Mouse (Mus musculus): ENCODE measurements around the gene Syn3. TPM values are rescaled to one million over a fixed set of nuclear protein-coding genes. Genes with fewer than 3 reads are reported as not detected.

Syn3 gene
- polyA plus RNA-seq, 1 experiment from 2014 or later, result 0.22 TPM

DNA sequence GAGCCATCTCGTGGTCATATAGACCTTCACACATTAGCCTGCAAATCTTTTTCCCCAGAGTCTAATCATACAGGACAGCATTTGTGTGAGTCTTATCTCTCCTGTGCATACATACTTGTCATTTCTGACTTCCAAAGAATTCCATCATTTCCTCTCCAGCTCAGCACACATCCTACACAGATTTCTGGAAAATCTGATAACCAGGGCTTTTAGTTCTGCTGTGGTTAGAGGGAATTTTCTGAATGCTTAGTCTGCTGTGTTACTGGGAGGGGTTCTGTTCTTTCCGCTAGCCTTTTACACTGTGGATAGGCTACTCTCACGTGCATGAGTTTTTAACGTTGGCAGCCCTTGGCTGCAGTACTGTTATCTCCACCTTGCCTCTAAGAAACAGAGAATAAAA is 91.7 kb downstream of the Syn3 start:
- Histone ChIP-seq H3K9me3 (replicated peaks; ENCODE audit: control insufficient read depth, low read length) (no peaks in the 10 kb centered on the region), H3K9ac (ENCODE audit: low read depth, low read length) (no peak overlapping the region), H3K27me3 (ENCODE audit: control insufficient read depth, insufficient read depth, low read depth, low read length) (no peaks in the 10 kb centered on the region), H3K4me2 (ENCODE audit: low read depth, low read length) (no peak overlapping the region), H3K4me1 (ENCODE audit: control insufficient read depth, low read depth, low read length) (no peaks in the 10 kb centered on the region), H3K4me3 (ENCODE audit: low read depth, low read length) (no peak overlapping the region), H3K27ac (ENCODE audit: low read length) (no peak overlapping the region), H3K36me3 (ENCODE audit: control insufficient read depth, insufficient read depth) (no peaks in the 10 kb centered on the region)
- WGBS (ENCODE audit: insufficient replicate concordance), result 23% methylated on average over 4 of the region's 4 CpGs
- ATAC-seq (ENCODE audit: low read depth), result no peak; the same call in 1 of the 2 replicates

DNA sequence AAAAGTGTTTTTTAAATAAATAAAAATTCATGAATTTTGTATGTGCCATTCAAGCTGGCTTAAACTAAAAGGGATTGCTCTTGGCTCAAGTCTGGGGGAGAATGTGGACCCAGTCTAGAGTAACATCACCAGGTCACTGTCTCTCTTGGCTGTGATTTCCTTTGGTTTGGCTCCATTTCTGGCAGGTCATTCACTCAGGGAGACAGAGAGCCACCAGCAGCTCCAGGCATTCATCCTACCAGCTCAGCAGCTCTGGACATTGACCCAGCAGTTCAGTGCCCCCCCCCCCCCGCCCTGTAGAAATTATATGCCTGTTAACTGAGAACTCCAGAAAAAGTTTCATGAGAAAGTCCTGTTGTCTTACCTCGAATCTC is 100.4 kb downstream of the Syn3 start:
- no peak overlapping the region for H3K4me2 ChIP-seq (ENCODE audit: low read depth, low read length)
- H3K27me3 ChIP-seq (ENCODE audit: control insufficient read depth, insufficient read depth, low read depth, low read length), result no peaks in the 10 kb centered on the region
- WGBS (ENCODE audit: insufficient replicate concordance), result 44% methylated on average over 2 of the region's 2 CpGs
- H3K4me3 ChIP-seq (ENCODE audit: low read depth, low read length), result no peak overlapping the region
- no peak overlapping the region for H3K27ac ChIP-seq (ENCODE audit: low read length)
- no peaks in the 10 kb centered on the region for H3K4me1 ChIP-seq (ENCODE audit: control insufficient read depth, low read depth, low read length)
- no peaks in the 10 kb centered on the region for H3K36me3 ChIP-seq (ENCODE audit: control insufficient read depth, insufficient read depth)
- no peaks in the 10 kb centered on the region for H3K9me3 ChIP-seq (replicated peaks; ENCODE audit: control insufficient read depth, low read length)
- ATAC-seq (ENCODE audit: low read depth), result no peak
- no peak overlapping the region for H3K9ac ChIP-seq (ENCODE audit: low read depth, low read length)

DNA sequence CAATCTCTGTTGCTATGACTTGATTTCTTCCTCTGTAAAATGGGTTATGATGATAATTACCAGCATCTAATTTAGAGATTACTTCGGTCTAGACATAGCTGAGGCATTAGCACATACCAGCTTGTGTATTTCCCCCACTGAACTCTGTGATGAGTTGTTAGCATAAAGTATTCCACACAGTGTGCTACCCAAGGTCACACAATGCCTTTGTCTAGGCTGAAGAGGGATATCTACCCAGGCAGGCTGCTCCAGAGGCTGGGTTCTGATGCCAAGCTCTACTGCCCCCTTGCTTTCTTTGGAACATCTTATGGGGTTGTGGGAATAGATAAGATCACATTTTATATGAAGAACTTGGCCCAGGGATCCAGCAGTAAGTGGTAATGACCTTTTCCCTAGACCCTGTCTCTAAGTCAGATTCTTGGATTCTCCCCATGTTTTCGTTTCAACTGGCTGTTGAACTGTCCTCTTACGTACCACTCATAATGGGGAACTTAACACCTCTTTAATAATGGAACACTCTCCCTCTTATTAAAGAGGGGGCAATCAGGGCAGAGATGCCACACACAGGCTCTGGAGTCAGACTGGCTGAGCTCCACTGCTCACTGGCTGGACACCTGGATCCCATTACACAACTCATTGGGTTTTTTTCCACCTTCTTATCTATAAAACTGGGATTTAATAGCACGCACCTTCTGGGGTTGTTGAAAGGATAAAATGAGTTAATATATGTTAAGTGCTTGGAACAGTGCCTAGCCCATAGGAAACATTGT is 100.9 kb downstream of the Syn3 start:
- no peak overlapping the region for H3K4me3 ChIP-seq (ENCODE audit: low read depth, low read length)
- H3K4me1 ChIP-seq (ENCODE audit: control insufficient read depth, low read depth, low read length), result no peaks in the 10 kb centered on the region

DNA sequence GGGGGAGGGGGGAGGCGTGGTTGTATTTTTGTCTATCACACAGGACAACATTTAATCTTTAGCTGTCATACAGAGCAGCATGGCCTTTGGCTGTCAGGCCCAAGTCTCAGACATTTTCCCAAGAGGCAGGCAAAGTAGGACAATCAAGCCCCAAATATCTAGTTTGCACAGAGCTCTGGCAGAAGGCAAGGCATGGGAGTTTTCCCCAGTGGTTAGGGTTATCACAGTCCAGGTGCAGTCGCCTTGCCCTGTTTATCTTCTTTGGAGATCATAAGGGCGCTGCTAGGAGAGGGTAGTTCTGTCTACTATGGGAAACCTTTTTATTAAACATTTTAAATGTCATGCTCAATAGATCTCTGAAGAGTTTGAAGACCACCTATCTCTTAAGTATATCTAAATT is 106.3 kb downstream of the Syn3 start:
- H3K27ac ChIP-seq (ENCODE audit: low read length), result no peak overlapping the region
- 36% methylated on average over 3 of the region's 3 CpGs for WGBS (ENCODE audit: insufficient replicate concordance)

More for the DNA sequence above, 100.9 kb downstream of the Syn3 start:
- H3K4me2 ChIP-seq (ENCODE audit: low read depth, low read length), result no peak overlapping the region
- no peak overlapping the region for H3K9ac ChIP-seq (ENCODE audit: low read depth, low read length)
- no peaks in the 10 kb centered on the region for H3K9me3 ChIP-seq (replicated peaks; ENCODE audit: control insufficient read depth, low read length)
- H3K36me3 ChIP-seq (ENCODE audit: control insufficient read depth, insufficient read depth), result no peaks in the 10 kb centered on the region
- no peak for ATAC-seq (ENCODE audit: low read depth)
- H3K27me3 ChIP-seq (ENCODE audit: control insufficient read depth, insufficient read depth, low read depth, low read length), result no peaks in the 10 kb centered on the region
- H3K27ac ChIP-seq (ENCODE audit: low read length), result no peak overlapping the region
- WGBS (ENCODE audit: insufficient replicate concordance), result 69% methylated on average over 4 of the region's 4 CpGs

DNA sequence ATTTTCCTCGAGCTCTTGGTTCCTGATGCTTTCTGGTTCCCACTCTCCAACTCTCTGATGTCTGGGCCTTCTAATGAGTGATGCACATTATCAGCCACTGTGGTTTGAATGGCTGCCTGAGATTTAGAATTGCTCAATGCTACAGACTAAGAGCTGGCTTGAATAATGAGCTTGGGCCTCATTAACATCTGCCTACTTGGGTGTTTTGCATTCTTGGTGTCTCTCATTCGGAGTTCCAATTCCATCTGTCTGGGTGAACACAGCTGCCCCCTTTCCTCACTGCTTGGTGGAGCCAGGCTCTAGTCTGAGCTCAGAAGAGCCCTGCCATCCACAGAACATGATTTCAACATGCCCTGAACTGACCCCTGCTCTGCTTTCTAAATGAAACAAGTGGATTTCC is 108.8 kb downstream of the Syn3 start:
- Histone ChIP-seq H3K36me3 (ENCODE audit: control insufficient read depth, insufficient read depth) (no peaks in the 10 kb centered on the region), H3K27me3 (ENCODE audit: control insufficient read depth, insufficient read depth, low read depth, low read length) (no peaks in the 10 kb centered on the region), H3K9ac (ENCODE audit: low read depth, low read length) (no peak overlapping the region), H3K4me2 (ENCODE audit: low read depth, low read length) (no peak overlapping the region), H3K9me3 (replicated peaks; ENCODE audit: control insufficient read depth, low read length) (no peaks in the 10 kb centered on the region), H3K4me1 (ENCODE audit: control insufficient read depth, low read depth, low read length) (no peaks in the 10 kb centered on the region; the same call in 1 of the 2 replicates), H3K27ac (ENCODE audit: low read length) (no peak overlapping the region), H3K4me3 (ENCODE audit: low read depth, low read length) (no peak overlapping the region)
- no peak for ATAC-seq (ENCODE audit: low read depth)
- 60% methylated on average over 2 of the region's 2 CpGs for WGBS (ENCODE audit: insufficient replicate concordance)

More for the DNA sequence above, 106.3 kb downstream of the Syn3 start:
- H3K4me3 ChIP-seq (ENCODE audit: low read depth, low read length), result no peak overlapping the region
- ATAC-seq (ENCODE audit: low read depth), result peak; percentile 88
- no peaks in the 10 kb centered on the region for H3K36me3 ChIP-seq (ENCODE audit: control insufficient read depth, insufficient read depth)
- no peaks in the 10 kb centered on the region for H3K9me3 ChIP-seq (replicated peaks; ENCODE audit: control insufficient read depth, low read length)
- H3K4me2 ChIP-seq (ENCODE audit: low read depth, low read length), result peak overlapping the region; percentile 34; the same call in 1 of the 2 replicates
- H3K27me3 ChIP-seq (ENCODE audit: control insufficient read depth, insufficient read depth, low read depth, low read length), result no peaks in the 10 kb centered on the region
- H3K9ac ChIP-seq (ENCODE audit: low read depth, low read length), result no peak overlapping the region
- no peaks in the 10 kb centered on the region; the same call in 1 of the 2 replicates for H3K4me1 ChIP-seq (ENCODE audit: control insufficient read depth, low read depth, low read length)

DNA sequence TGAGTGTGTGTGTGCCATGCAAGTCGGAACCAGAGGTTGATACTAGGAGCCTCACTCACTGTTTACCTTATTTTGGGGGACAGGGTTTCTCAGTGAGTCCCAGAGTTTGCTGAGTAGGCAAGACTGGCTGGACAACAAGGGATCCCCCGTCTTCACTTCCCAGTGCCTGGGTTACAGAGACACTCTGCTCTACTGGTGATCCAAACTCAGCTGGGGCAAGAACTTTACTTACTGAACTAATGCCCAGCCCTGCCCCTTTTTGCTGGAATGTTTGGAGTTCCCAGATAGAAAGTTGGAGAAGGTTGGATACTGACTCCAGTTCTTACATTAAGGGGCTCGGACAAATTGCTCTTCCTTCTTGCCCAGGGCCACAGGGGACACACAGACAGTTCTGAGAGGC is 109.3 kb downstream of the Syn3 start:
- no peak overlapping the region for H3K27ac ChIP-seq (ENCODE audit: low read length)
- no peak overlapping the region for H3K4me3 ChIP-seq (ENCODE audit: low read depth, low read length)
- H3K4me2 ChIP-seq (ENCODE audit: low read depth, low read length), result no peak overlapping the region
- H3K9ac ChIP-seq (ENCODE audit: low read depth, low read length), result no peak overlapping the region
- H3K4me1 ChIP-seq (ENCODE audit: control insufficient read depth, low read depth, low read length), result no peaks in the 10 kb centered on the region; the same call in none of the 2 replicates
- WGBS (ENCODE audit: insufficient replicate concordance), result 66% methylated on average over 3 of the region's 3 CpGs
- H3K27me3 ChIP-seq (ENCODE audit: control insufficient read depth, insufficient read depth, low read depth, low read length), result no peaks in the 10 kb centered on the region
- no peak for ATAC-seq (ENCODE audit: low read depth)
- H3K9me3 ChIP-seq (replicated peaks; ENCODE audit: control insufficient read depth, low read length), result no peaks in the 10 kb centered on the region
- no peaks in the 10 kb centered on the region for H3K36me3 ChIP-seq (ENCODE audit: control insufficient read depth, insufficient read depth)

DNA sequence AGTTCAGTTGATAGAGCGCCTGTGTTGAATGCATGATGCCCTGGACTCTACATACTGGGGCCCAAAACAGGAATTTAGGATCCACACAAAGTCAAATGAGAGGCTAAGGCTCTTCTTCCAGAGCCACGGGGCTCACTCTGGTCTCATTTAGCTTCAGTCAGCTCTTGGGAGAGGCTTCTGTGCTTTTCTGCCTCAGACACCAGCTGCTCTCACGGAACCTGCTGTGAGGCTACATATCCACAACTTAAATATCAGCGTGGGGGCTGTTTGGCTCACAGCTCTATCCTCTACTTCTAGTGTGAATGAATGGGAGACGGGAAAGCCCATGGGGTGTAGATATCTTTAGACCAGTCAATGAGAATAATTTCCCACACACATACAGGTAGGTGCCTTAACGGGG is 109.9 kb downstream of the Syn3 start:
- WGBS (ENCODE audit: insufficient replicate concordance), result 62% methylated on average over 6 of the region's 6 CpGs
- Histone ChIP-seq H3K9me3 (replicated peaks; ENCODE audit: control insufficient read depth, low read length) (no peaks in the 10 kb centered on the region), H3K27ac (ENCODE audit: low read length) (no peak overlapping the region), H3K4me2 (ENCODE audit: low read depth, low read length) (no peak overlapping the region), H3K27me3 (ENCODE audit: control insufficient read depth, insufficient read depth, low read depth, low read length) (no peaks in the 10 kb centered on the region), H3K4me3 (ENCODE audit: low read depth, low read length) (no peak overlapping the region), H3K36me3 (ENCODE audit: control insufficient read depth, insufficient read depth) (no peaks in the 10 kb centered on the region), H3K9ac (ENCODE audit: low read depth, low read length) (no peak overlapping the region), H3K4me1 (ENCODE audit: control insufficient read depth, low read depth, low read length) (no peaks in the 10 kb centered on the region; the same call in none of the 2 replicates)
- ATAC-seq (ENCODE audit: low read depth), result no peak

DNA sequence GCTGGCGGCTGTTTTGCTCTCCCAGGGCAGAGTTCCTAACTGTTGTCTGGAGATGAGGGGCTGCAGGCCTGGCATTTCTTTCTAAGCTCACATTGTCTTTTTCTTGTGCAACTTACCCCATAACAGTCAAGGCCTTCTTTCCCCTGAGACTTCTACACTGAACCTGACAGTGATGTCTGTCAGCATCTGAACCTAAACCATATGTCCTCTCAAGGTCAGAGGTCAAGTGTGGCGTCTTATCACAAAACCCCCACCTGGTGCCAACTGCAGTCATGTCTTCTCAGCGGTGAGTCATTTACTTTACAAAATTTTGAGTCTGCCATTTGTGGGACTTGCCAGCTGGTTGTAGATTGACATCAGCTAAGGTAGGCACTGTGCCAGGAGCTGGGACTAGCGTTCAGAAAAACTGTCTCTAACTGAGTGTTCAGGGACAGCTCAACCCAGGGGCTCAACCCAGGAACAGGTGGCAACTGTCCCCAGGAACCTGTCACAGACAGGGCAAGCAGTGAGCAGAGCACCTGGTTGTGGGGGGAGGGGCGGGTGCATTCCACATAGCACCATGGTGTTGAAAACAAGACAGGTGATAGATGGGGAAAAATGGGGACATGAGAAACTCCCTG is 110.8 kb downstream of the Syn3 start:
- Histone ChIP-seq H3K9ac (ENCODE audit: low read depth, low read length) (no peak overlapping the region), H3K9me3 (replicated peaks; ENCODE audit: control insufficient read depth, low read length) (no peaks in the 10 kb centered on the region), H3K4me2 (ENCODE audit: low read depth, low read length) (no peak overlapping the region), H3K27ac (ENCODE audit: low read length) (no peak overlapping the region), H3K4me1 (ENCODE audit: control insufficient read depth, low read depth, low read length) (no peaks in the 10 kb centered on the region; the same call in none of the 2 replicates), H3K27me3 (ENCODE audit: control insufficient read depth, insufficient read depth, low read depth, low read length) (no peaks in the 10 kb centered on the region), H3K4me3 (ENCODE audit: low read depth, low read length) (no peak overlapping the region), H3K36me3 (ENCODE audit: control insufficient read depth, insufficient read depth) (no peaks in the 10 kb centered on the region)
- ATAC-seq (ENCODE audit: low read depth), result no peak
- WGBS (ENCODE audit: insufficient replicate concordance), result 57% methylated on average over 5 of the region's 5 CpGs

DNA sequence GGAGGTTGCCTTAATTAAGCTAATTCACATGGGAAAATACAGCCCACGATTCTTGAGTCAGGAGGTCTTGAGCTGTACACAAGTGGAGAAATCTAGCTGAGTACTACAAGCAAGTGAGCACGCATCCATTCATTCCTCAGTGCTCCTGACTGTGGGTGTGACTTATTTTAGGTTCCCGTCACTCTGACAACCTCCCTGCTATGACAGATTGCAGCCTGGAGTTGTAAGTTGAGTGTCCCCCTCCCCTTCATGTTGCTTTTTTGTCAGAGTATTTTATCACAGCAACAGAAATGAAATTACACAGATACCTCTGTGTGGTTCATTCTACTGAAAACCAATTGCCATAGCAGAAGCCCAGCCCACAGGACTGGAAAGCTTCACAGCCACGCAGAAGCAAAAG is 112.5 kb downstream of the Syn3 start:
- no peak overlapping the region for H3K9ac ChIP-seq (ENCODE audit: low read depth, low read length)
- H3K4me3 ChIP-seq (ENCODE audit: low read depth, low read length), result no peak overlapping the region
- H3K4me1 ChIP-seq (ENCODE audit: control insufficient read depth, low read depth, low read length), result no peaks in the 10 kb centered on the region; the same call in 1 of the 2 replicates
- H3K4me2 ChIP-seq (ENCODE audit: low read depth, low read length), result no peak overlapping the region
- no peak for ATAC-seq (ENCODE audit: low read depth)
- H3K27ac ChIP-seq (ENCODE audit: low read length), result no peak overlapping the region
- no peaks in the 10 kb centered on the region for H3K9me3 ChIP-seq (replicated peaks; ENCODE audit: control insufficient read depth, low read length)
- WGBS (ENCODE audit: insufficient replicate concordance), result 57% methylated on average over 4 of the region's 4 CpGs
- H3K36me3 ChIP-seq (ENCODE audit: control insufficient read depth, insufficient read depth), result no peaks in the 10 kb centered on the region
- no peaks in the 10 kb centered on the region for H3K27me3 ChIP-seq (ENCODE audit: control insufficient read depth, insufficient read depth, low read depth, low read length)
